Mouse (Mus musculus): Measurements from ENCODE around the gene Actr1a. TPM values are rescaled to one million over a fixed set of nuclear protein-coding genes. Genes with fewer than 3 reads are reported as not detected.

Gene Actr1a
- total RNA-seq, 2 experiments from 2014 or later: 49.3 to 53.1 TPM

GRCm38 (mm10) chr19:46350168-46350932, 45.2 kb downstream of the Actr1a start, which contains the start of gene 2310034G01Rik:
Gene 2310034G01Rik (minus strand): TSS chr19:46350302.
- no peak for DNase-seq

GRCm38 (mm10) chr19:46349550-46349949, 46.0 kb downstream of the Actr1a start:
- no peak for DNase-seq

GRCm38 (mm10) chr19:46348761-46349458, 46.6 kb downstream of the Actr1a start:
- peak; percentile 78 for DNase-seq

GRCm38 (mm10) chr19:46347936-46348668, 47.4 kb downstream of the Actr1a start:
- no peak for DNase-seq

- DNase-seq: no peak
These were observed 48.4 kb downstream of the Actr1a start for GRCm38 (mm10) chr19:46347146-46347545.

- no peak for DNase-seq
These were observed 50.7 kb downstream of the Actr1a start for GRCm38 (mm10) chr19:46344710-46345419.

- no peak for DNase-seq
These were observed 56.1 kb downstream of the Actr1a start for GRCm38 (mm10) chr19:46339287-46339971.

- no peak for DNase-seq
These were observed 56.6 kb downstream of the Actr1a start for GRCm38 (mm10) chr19:46338942-46339286.

GRCm38 (mm10) chr19:46338331-46338936, 57.1 kb downstream of the Actr1a start, which contains the start of gene Cuedc2:
Gene Cuedc2 (minus strand): TSS chr19:46338702.
- DNase-seq: peak; percentile 93

- DNase-seq: no peak
These were observed 57.7 kb downstream of the Actr1a start for GRCm38 (mm10) chr19:46337719-46338330.

GRCm38 (mm10) chr19:46333906-46334305, 61.6 kb downstream of the Actr1a start:
- DNase-seq: no peak

- no peak for DNase-seq
These were observed 62.7 kb downstream of the Actr1a start for GRCm38 (mm10) chr19:46332721-46333339.

- no peak for DNase-seq
These were observed 63.6 kb downstream of the Actr1a start for GRCm38 (mm10) chr19:46331936-46332335.

- no peak for DNase-seq
These were observed 64.2 kb downstream of the Actr1a start for GRCm38 (mm10) chr19:46331326-46331725.

- no peak for DNase-seq
These were observed 64.9 kb downstream of the Actr1a start for GRCm38 (mm10) chr19:46330696-46331095.

GRCm38 (mm10) chr19:46329951-46330350, 65.6 kb downstream of the Actr1a start:
- peak; percentile 66 for DNase-seq

GRCm38 (mm10) chr19:46329031-46329641, 66.4 kb downstream of the Actr1a start:
- DNase-seq: no peak

GRCm38 (mm10) chr19:46328081-46329030, 67.2 kb downstream of the Actr1a start, which contains the start of gene Fbxl15:
Gene Fbxl15 (plus strand): TSS chr19:46328184.
- DNase-seq: peak; percentile 94
